Mouse (Mus musculus) embryonic facial prominence, embryonic 15.5 days (tissue): Measurements from ENCODE around the gene Prima1. TPM values are rescaled to one million over a fixed set of nuclear protein-coding genes. Genes with fewer than 3 reads are reported as not detected.

Experiments used
- ATAC-seq: fragments of 200-750 bp; cut with Nextera tagmentation; 2 replicates; pipeline ENCODE4 v1.8.0; 2017; ENCODE audit warnings: low read depth, moderate TSS enrichment; ENCODE audit not compliant: insufficient number of reproducible peaks, low FRiP score, low TSS enrichment
- H3K27ac ChIP-seq: fragments of 300-500 bp; sonication (generic); replicated peaks from 2 replicates; pipeline ENCODE4 v1.5.1; 2015; ENCODE audit warnings: mild to moderate bottlenecking, inconsistent platforms
- H3K27me3 ChIP-seq: fragments of 300-500 bp; sonication (generic); 2 replicates; pipeline ENCODE4 v1.6.1; 2015; ENCODE audit warnings: inconsistent platforms
- H3K36me3 ChIP-seq: fragments of 300-500 bp; sonication (generic); 2 replicates; pipeline ENCODE4 v1.6.1; 2015; ENCODE audit warnings: mild to moderate bottlenecking, inconsistent platforms
- H3K4me1 ChIP-seq: fragments of 300-500 bp; sonication (generic); 2 replicates; pipeline ENCODE4 v1.6.1; 2015; ENCODE audit warnings: inconsistent platforms
- H3K4me2 ChIP-seq: fragments of 300-500 bp; sonication (generic); replicated peaks from 2 replicates; pipeline ENCODE4 v1.6.1; 2015; ENCODE audit warnings: mild to moderate bottlenecking, inconsistent platforms
- H3K4me3 ChIP-seq: fragments of 300-500 bp; sonication (generic); replicated peaks from 2 replicates; pipeline ENCODE4 v1.5.1; 2015; ENCODE audit warnings: mild to moderate bottlenecking, inconsistent platforms
- H3K9ac ChIP-seq: fragments of 300-500 bp; sonication (generic); 2 replicates; pipeline ENCODE4 v1.6.1; 2015; ENCODE audit warnings: inconsistent platforms
- H3K9me3 ChIP-seq: fragments of 300-500 bp; sonication (generic); replicated peaks from 2 replicates; pipeline ENCODE4 v1.6.1; 2016; ENCODE audit warnings: inconsistent platforms
- WGBS: fragments of 180-500 bp; shearing (Covaris S2); methylation state at CpG from one replicate; pipeline ENCODE4 v1.1.7; 2015; 5-methylcytosine and 5-hydroxymethylcytosine counted together
- polyA plus RNA-seq: library from polyadenylated mRNA; unstranded; fragments of >200 nt; fragmentation: Nextera tagmentation; extraction: Ambion mirVana; gene quantifications from 2 replicates; pipeline ENCODE4 v1.2.1, GENCODE M21; 2015

Gene Prima1
- polyA plus RNA-seq, 1 experiment from 2014 or later = 0.43 TPM

DNA sequence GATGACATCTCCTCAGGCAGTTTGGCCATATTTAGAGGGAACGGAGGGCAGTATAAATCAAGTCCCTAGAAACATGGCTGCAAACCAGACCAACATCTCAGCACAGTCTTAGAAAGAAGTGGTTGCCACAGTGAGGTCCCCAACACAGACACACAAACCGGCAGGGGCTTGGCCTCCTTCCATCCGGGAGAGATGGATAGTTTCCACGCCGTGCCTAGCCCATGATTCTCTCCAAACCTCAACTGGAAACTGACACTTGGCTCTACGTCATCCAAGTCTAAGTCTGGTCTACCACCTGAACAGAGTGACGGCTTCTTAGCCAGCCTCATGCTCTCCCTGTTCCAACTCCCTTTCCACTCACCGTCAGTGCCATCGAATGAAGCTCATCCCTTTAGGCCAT is 18.3 kb downstream of the Prima1 start:
- ATAC-seq = no peak
- H3K9ac ChIP-seq = no peak overlapping the region
- WGBS = 78% methylated on average over 9 of the region's 9 CpGs
- H3K27ac ChIP-seq = no peak overlapping the region
- no peaks in the 10 kb centered on the region for H3K4me1 ChIP-seq
- no peak overlapping the region for H3K4me2 ChIP-seq
- no peaks in the 10 kb centered on the region for H3K9me3 ChIP-seq
- no peaks in the 10 kb centered on the region for H3K27me3 ChIP-seq
- no peak overlapping the region for H3K4me3 ChIP-seq
- no peaks in the 10 kb centered on the region for H3K36me3 ChIP-seq

GRCm38 (mm10) chr12:103215877-103216610 is 25.9 kb downstream of the Prima1 start:
- no peak for ATAC-seq
- no peak overlapping the region for H3K27ac ChIP-seq
- 54% methylated on average over 6 of the region's 6 CpGs for WGBS
- H3K4me3 ChIP-seq = no peak overlapping the region
- no peaks in the 10 kb centered on the region for H3K9me3 ChIP-seq
- H3K27me3 ChIP-seq = no peaks in the 10 kb centered on the region
- H3K4me1 ChIP-seq = peaks cover 4% of the 10 kb centered on the region; the same call in 1 of the 2 replicates
- H3K36me3 ChIP-seq = no peaks in the 10 kb centered on the region
- H3K9ac ChIP-seq = no peak overlapping the region
- H3K4me2 ChIP-seq = no peak overlapping the region

GRCm38 (mm10) chr12:103214797-103215196 is 27.2 kb downstream of the Prima1 start:
- Histone ChIP-seq H3K27me3 (no peaks in the 10 kb centered on the region), H3K9ac (no peak overlapping the region), H3K36me3 (no peaks in the 10 kb centered on the region), H3K4me3 (no peak overlapping the region), H3K4me2 (no peak overlapping the region), H3K4me1 (peaks cover 4% of the 10 kb centered on the region; the same call in 1 of the 2 replicates), H3K9me3 (no peaks in the 10 kb centered on the region), H3K27ac (no peak overlapping the region)
- WGBS = 90% methylated on average over 2 of the region's 2 CpGs
- ATAC-seq = no peak

GRCm38 (mm10) chr12:103214270-103214669 is 27.7 kb downstream of the Prima1 start:
- no peak overlapping the region for H3K4me2 ChIP-seq
- H3K36me3 ChIP-seq = no peaks in the 10 kb centered on the region
- no peak for ATAC-seq
- no peaks in the 10 kb centered on the region for H3K9me3 ChIP-seq
- WGBS = 44% methylated on average over 10 of the region's 10 CpGs
- peaks cover 4% of the 10 kb centered on the region; the same call in 1 of the 2 replicates for H3K4me1 ChIP-seq
- H3K4me3 ChIP-seq = no peak overlapping the region
- H3K27ac ChIP-seq = no peak overlapping the region
- no peak overlapping the region for H3K9ac ChIP-seq
- no peaks in the 10 kb centered on the region for H3K27me3 ChIP-seq

- H3K4me1 ChIP-seq = peaks cover 4% of the 10 kb centered on the region; the same call in 1 of the 2 replicates
- no peak overlapping the region for H3K9ac ChIP-seq
- no peaks in the 10 kb centered on the region for H3K36me3 ChIP-seq
- H3K9me3 ChIP-seq = no peaks in the 10 kb centered on the region
- H3K4me2 ChIP-seq = no peak overlapping the region
- no peak overlapping the region for H3K27ac ChIP-seq
- no peak for ATAC-seq
- no peaks in the 10 kb centered on the region for H3K27me3 ChIP-seq
- WGBS = 82% methylated on average over 2 of the region's 2 CpGs
- no peak overlapping the region for H3K4me3 ChIP-seq
These were observed 28.4 kb downstream of the Prima1 start for GRCm38 (mm10) chr12:103213591-103213990.

- Histone ChIP-seq H3K4me2 (no peak overlapping the region), H3K4me1 (peaks cover 4% of the 10 kb centered on the region; the same call in 1 of the 2 replicates), H3K4me3 (no peak overlapping the region), H3K27ac (no peak overlapping the region), H3K9ac (no peak overlapping the region), H3K27me3 (no peaks in the 10 kb centered on the region), H3K9me3 (no peaks in the 10 kb centered on the region), H3K36me3 (no peaks in the 10 kb centered on the region)
- peak; percentile 30; the same call in 1 of the 2 replicates for ATAC-seq
- 50% methylated on average over 5 of the region's 5 CpGs for WGBS
These were observed 30.9 kb downstream of the Prima1 start for GRCm38 (mm10) chr12:103211078-103211477.

DNA sequence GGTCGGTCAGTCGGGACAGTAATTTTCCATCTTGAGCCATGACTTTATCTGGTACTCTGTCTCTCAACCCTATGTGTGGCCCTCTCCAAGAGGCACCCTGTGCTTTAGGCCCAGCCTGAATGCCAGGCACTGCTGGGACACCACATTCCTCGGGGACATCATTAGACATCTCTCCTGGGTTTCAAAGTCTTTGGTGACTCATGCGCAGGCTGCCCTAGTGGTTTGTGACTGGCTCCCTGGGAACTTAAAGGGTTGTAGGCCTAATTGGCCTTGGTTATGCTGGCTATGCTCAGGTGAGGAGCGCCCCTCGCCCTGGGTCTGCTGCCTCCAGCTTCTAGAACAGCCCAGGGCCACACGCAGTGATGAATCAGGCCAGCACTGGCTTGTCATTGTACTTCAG is 32.4 kb downstream of the Prima1 start:
- Histone ChIP-seq H3K9me3 (no peaks in the 10 kb centered on the region), H3K9ac (no peak overlapping the region), H3K4me2 (no peak overlapping the region), H3K4me3 (no peak overlapping the region), H3K36me3 (no peaks in the 10 kb centered on the region), H3K4me1 (peaks cover 4% of the 10 kb centered on the region; the same call in 1 of the 2 replicates), H3K27me3 (no peaks in the 10 kb centered on the region), H3K27ac (no peak overlapping the region)
- ATAC-seq = no peak
- WGBS = 84% methylated on average over 7 of the region's 7 CpGs

DNA sequence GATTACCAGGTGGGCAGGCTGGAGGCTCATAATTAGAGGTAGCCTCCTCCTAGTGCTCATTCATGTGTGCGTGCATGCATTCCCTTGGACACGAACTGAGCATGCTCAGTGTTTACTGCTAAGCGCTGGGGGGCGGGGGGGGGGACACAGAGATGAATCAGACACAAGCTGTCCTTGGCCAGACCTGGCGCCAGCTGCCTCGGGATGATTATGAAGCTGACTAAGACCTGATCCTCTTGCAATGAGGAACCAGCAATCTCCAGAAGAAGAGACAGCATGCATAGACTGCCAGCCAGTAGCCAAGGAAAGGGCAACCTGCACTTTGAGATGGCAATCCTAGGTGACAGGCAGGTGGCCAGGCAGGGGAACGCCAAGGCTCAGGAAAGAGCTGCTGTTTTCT is 36.4 kb downstream of the Prima1 start:
- 67% methylated on average over 7 of the region's 7 CpGs for WGBS
- Histone ChIP-seq H3K27me3 (no peaks in the 10 kb centered on the region), H3K36me3 (no peaks in the 10 kb centered on the region), H3K4me1 (no peaks in the 10 kb centered on the region), H3K9me3 (no peaks in the 10 kb centered on the region), H3K4me3 (no peak overlapping the region), H3K27ac (no peak overlapping the region), H3K9ac (no peak overlapping the region), H3K4me2 (no peak overlapping the region)
- ATAC-seq = no peak

DNA sequence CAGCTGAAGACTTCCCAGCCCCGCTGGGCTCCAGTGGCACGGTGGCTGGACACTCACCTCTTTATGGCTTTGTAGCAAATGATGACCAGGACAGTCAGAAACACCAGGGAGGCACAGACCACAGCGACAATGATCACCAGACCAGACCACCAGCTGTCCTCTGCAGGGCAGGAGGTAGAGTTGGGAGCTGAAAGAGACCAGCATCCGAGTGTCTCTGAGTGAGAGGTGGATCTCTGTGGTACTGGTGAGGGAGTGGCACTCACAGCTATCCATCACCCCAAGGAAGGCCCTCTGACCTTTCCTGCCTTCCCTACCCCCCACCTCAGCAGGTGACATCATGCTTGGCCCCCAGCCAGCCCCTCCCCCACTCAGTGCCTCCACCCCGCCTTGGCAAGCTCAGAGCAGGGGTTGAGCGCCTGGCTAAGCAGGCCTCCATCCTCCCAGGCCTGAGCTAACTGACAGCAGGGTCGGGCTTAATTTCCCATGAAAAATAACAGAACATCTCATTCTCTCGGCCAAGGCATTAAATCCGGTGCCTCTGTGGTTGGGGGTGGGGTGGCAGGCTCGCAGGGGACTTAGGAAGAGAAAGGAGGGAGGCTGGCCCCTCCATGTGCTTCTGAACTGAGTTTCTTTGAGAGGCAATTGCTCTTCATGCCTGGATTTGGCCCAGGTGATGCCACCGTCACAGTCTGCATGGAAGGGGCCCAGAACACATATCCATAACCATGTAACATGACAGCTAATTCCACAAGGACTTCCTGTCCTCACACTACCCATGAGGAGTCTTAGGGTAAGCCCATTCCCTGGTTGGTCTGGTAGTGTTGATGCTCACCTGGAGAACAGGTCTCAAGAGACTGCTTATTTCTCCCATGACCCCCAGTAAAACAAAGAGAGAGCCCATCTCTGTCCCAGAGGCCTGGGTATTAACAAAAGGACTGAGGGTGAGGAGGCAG is 39.1 kb downstream of the Prima1 start:
- WGBS = 28% methylated on average over 11 of the region's 11 CpGs
- no peaks in the 10 kb centered on the region for H3K27me3 ChIP-seq
- H3K4me1 ChIP-seq = no peaks in the 10 kb centered on the region
- H3K27ac ChIP-seq = no peak overlapping the region
- no peak overlapping the region for H3K4me2 ChIP-seq
- no peaks in the 10 kb centered on the region for H3K9me3 ChIP-seq
- no peaks in the 10 kb centered on the region for H3K36me3 ChIP-seq
- H3K4me3 ChIP-seq = no peak overlapping the region
- no peak overlapping the region for H3K9ac ChIP-seq
- no peak for ATAC-seq

DNA sequence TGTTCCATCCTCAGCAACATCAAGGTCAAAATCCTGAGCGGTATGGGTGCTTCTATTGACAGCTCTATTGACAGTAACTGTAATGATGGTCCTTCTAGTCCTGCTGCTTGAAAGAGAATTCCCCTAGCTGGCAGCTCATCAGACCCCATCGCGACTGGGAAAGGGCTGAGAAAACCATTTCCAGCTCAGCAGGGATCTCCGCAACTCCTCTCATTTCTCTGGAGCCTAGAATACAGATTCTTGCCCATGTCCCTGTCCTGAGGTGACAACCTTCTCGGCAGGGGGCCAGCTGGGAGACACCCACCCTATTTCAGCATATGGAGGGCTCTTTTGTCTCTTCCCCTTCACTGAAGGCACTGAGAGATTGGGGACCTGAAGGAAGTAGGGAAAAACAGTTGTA is 49.0 kb downstream of the Prima1 start:
- no peaks in the 10 kb centered on the region for H3K9me3 ChIP-seq
- no peaks in the 10 kb centered on the region for H3K4me1 ChIP-seq
- no peak overlapping the region for H3K27ac ChIP-seq
- no peak overlapping the region for H3K4me3 ChIP-seq
- no peak overlapping the region for H3K4me2 ChIP-seq
- H3K27me3 ChIP-seq = no peaks in the 10 kb centered on the region
- WGBS = 66% methylated on average over 5 of the region's 5 CpGs
- no peak overlapping the region for H3K9ac ChIP-seq
- no peaks in the 10 kb centered on the region for H3K36me3 ChIP-seq
- ATAC-seq = no peak

DNA sequence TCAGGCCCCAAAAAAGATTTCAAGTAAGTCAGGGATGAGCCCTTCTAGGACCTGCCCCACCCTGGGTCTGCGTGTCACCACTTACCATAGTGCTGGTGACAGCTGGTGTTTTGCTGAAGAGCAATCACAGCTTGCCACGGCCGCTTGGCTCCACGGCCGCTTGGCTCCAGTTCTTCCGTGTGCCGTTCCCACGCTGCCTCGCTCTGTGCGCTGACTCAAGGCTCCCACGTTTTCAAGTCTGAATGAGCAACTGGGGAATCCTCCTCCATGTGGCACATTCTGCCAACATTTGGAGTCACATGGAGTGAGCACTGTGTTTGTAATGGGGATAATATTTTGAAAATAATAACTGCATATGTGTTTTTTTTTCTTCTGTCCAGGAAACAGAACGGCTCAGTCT is 52.2 kb downstream of the Prima1 start:
- Histone ChIP-seq H3K4me2 (no peak overlapping the region), H3K9ac (no peak overlapping the region), H3K36me3 (no peaks in the 10 kb centered on the region), H3K27me3 (no peaks in the 10 kb centered on the region), H3K9me3 (no peaks in the 10 kb centered on the region), H3K27ac (no peak overlapping the region), H3K4me3 (no peak overlapping the region), H3K4me1 (no peaks in the 10 kb centered on the region)
- WGBS = 77% methylated on average over 12 of the region's 12 CpGs
- no peak for ATAC-seq
